Mouse (Mus musculus) megakaryocyte, embryonic 14.5 days (primary cell): Measurements from ENCODE around the gene Tnni2. TPM values are rescaled to one million over a fixed set of nuclear protein-coding genes. Genes with fewer than 3 reads are reported as not detected.

ENCODE experiments used
- H3K27me3 ChIP-seq: replicated peaks from 2 replicates; pipeline ENCODE3; 2012; ENCODE audit warnings: inconsistent platforms
- H3K36me3 ChIP-seq: replicated peaks from 2 replicates; pipeline ENCODE3; 2012; ENCODE audit warnings: low read length, inconsistent platforms, mixed read lengths
- H3K4me1 ChIP-seq: 2 replicates; pipeline ENCODE4 v1.6.1; 2012; ENCODE audit warnings: inconsistent platforms
- H3K4me3 ChIP-seq: replicated peaks from 2 replicates; pipeline ENCODE3; 2012; ENCODE audit warnings: moderate library complexity, mild to moderate bottlenecking, inconsistent platforms
- H3K9me3 ChIP-seq: 2 replicates; pipeline ENCODE4 v1.6.1; 2012; ENCODE audit warnings: inconsistent platforms
- FLI1 ChIP-seq: IDR thresholded peaks from 2 replicates; pipeline ENCODE4 v1.6.1; 2012; ENCODE audit warnings: low read length, inconsistent platforms, mixed read lengths
- GATA1 ChIP-seq: IDR thresholded peaks from 3 replicates; pipeline ENCODE4 v1.6.1; 2012; ENCODE audit warnings: mixed read lengths, low read length, inconsistent platforms, borderline replicate concordance
- polyA plus RNA-seq: library from polyadenylated mRNA; stranded (reverse); fragments of >175 nt; gene quantifications from 2 replicates; pipeline ENCODE4 v1.2.3, GENCODE M21; 2012; ENCODE audit warnings: low replicate concordance; ENCODE audit not compliant: insufficient read depth

Tnni2 gene
- polyA plus RNA-seq, 1 experiment = 3.4 TPM

GRCm38 (mm10) chr7:142407935-142408334, 33.7 kb upstream of the Tnni2 start:
- TF ChIP-seq GATA1 (no peak), FLI1 (no peak)
- no peaks in the 10 kb centered on the region for H3K36me3 ChIP-seq
- H3K4me3 ChIP-seq = no peak overlapping the region
- peaks cover 40% of the 10 kb centered on the region for H3K4me1 ChIP-seq
- H3K27me3 ChIP-seq = no peaks in the 10 kb centered on the region
- 0 out of 2 replicates have a peak, but pooled peaks cover 2% of the 10 kb centered on the region for H3K9me3 ChIP-seq

- H3K4me3 ChIP-seq = no peak overlapping the region
- no peaks in the 10 kb centered on the region for H3K36me3 ChIP-seq
- 0 out of 2 replicates have a peak, but pooled peaks cover 2% of the 10 kb centered on the region for H3K9me3 ChIP-seq
- H3K27me3 ChIP-seq = no peaks in the 10 kb centered on the region
- TF ChIP-seq GATA1 (no peak), FLI1 (no peak)
- H3K4me1 ChIP-seq = peaks cover 32% of the 10 kb centered on the region
Observed at GRCm38 (mm10) chr7:142408686-142409085, 32.9 kb upstream of the Tnni2 start.

GRCm38 (mm10) chr7:142409603-142410002, 32.0 kb upstream of the Tnni2 start:
- H3K27me3 ChIP-seq = peaks cover 2% of the 10 kb centered on the region
- H3K4me3 ChIP-seq = no peak overlapping the region
- 0 out of 2 replicates have a peak, but pooled peaks cover 2% of the 10 kb centered on the region for H3K9me3 ChIP-seq
- H3K36me3 ChIP-seq = no peaks in the 10 kb centered on the region
- TF ChIP-seq GATA1 (no peak), FLI1 (no peak)
- peaks cover 23% of the 10 kb centered on the region for H3K4me1 ChIP-seq

DNA sequence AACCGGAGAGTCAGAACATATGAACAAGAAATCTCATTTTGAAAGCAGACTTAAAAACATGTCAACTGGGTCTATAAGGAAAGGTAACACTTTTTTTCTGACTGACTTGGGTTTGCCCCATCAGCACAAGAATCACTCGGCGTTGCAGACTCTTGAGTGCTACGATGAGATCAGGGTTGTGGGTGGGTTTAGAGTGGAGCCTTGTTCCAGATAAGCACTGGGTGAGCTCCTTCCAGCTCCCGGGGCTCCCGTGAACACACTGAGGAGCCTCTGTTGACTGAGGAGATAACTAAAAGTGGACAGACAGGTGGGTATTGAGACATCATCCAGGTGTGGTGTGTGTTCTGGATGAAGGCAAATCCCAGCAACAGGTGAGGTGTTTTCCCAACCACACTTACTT, 28.3 kb upstream of the Tnni2 start:
- H3K36me3 ChIP-seq = no peaks in the 10 kb centered on the region
- TF ChIP-seq FLI1 = no peak
- no peak for TF ChIP-seq GATA1
- H3K27me3 ChIP-seq = peaks cover 4% of the 10 kb centered on the region
- H3K4me1 ChIP-seq = peaks cover 13% of the 10 kb centered on the region
- H3K9me3 ChIP-seq = 0 out of 2 replicates have a peak, but pooled peaks cover 2% of the 10 kb centered on the region
- H3K4me3 ChIP-seq = no peak overlapping the region

GRCm38 (mm10) chr7:142415314-142415713, 26.3 kb upstream of the Tnni2 start:
- H3K36me3 ChIP-seq = no peaks in the 10 kb centered on the region
- peaks cover 4% of the 10 kb centered on the region; the same call in 1 of the 2 replicates for H3K9me3 ChIP-seq
- peaks cover 4% of the 10 kb centered on the region for H3K27me3 ChIP-seq
- no peak overlapping the region for H3K4me3 ChIP-seq
- H3K4me1 ChIP-seq = peaks cover 14% of the 10 kb centered on the region
- TF ChIP-seq GATA1 = no peak

- peaks cover 2% of the 10 kb centered on the region; the same call in 1 of the 2 replicates for H3K9me3 ChIP-seq
- TF ChIP-seq GATA1 (no peak), FLI1 (no peak)
Observed at GRCm38 (mm10) chr7:142416225-142416624, 25.4 kb upstream of the Tnni2 start.

GRCm38 (mm10) chr7:142418027-142418426, 23.6 kb upstream of the Tnni2 start:
- Histone ChIP-seq H3K36me3 (no peaks in the 10 kb centered on the region), H3K4me1 (peaks cover 37% of the 10 kb centered on the region), H3K9me3 (peaks cover 2% of the 10 kb centered on the region; the same call in 1 of the 2 replicates), H3K4me3 (no peak overlapping the region), H3K27me3 (peaks cover 4% of the 10 kb centered on the region)
- TF ChIP-seq FLI1 (no peak), GATA1 (no peak)

More at GRCm38 (mm10) chr7:142416225-142416624, 25.4 kb upstream of the Tnni2 start:
- Histone ChIP-seq H3K36me3 (no peaks in the 10 kb centered on the region), H3K27me3 (peaks cover 4% of the 10 kb centered on the region), H3K4me3 (no peak overlapping the region), H3K4me1 (peaks cover 19% of the 10 kb centered on the region)

DNA sequence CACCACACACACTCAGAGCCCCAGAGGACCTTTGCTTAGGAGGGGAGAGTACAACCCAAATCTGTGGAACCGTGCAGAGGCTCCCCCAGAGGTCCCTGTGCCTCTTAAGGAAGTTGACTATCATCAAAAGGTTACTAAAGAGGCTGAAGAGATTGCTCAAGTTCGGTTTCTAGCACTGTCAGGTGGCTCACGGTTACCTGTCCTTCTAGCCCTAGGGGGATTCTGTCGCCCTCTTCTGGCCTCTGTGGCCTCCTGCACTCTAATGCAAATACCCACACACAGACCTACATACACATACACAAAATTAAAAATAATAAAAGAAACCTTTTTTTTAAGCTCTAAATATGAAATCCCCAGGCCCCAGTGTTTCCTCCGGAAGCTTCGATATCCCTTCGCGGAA, 22.9 kb upstream of the Tnni2 start:
- H3K27me3 ChIP-seq = peaks cover 4% of the 10 kb centered on the region
- peaks cover 44% of the 10 kb centered on the region for H3K4me1 ChIP-seq
- no peak overlapping the region for H3K4me3 ChIP-seq
- H3K9me3 ChIP-seq = peaks cover 9% of the 10 kb centered on the region; the same call in 1 of the 2 replicates
- TF ChIP-seq FLI1 (no peak), GATA1 (no peak)
- H3K36me3 ChIP-seq = no peaks in the 10 kb centered on the region

- Histone ChIP-seq H3K27me3 (peaks cover 2% of the 10 kb centered on the region), H3K9me3 (peaks cover 9% of the 10 kb centered on the region; the same call in 1 of the 2 replicates), H3K4me1 (peaks cover 49% of the 10 kb centered on the region), H3K4me3 (peak overlapping the region; percentile 48), H3K36me3 (no peaks in the 10 kb centered on the region)
- TF ChIP-seq GATA1 (peak; percentile 52; the same call in 1 of the 3 replicates), FLI1 (no peak)
Observed at GRCm38 (mm10) chr7:142419887-142420286, 21.7 kb upstream of the Tnni2 start.

DNA sequence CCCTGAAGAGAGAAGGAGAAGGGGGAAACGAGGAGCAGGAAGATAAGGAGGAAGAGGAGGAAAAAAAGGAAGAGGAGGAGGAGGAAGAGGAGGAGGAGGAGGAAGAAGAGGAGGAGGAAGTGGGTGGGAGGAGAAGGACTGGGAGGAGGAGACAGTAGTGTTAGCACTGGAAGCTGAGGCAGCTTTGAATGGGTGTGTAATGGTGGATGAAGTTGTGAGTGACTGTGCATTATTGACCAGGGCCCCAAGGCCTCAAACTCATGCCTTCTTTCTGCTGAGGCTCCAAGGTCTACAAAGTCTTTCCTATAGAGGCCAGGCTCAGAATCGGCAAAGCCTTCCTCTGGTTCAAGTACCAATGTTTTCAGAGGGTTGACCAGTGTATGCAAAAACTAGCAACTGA, 19.8 kb upstream of the Tnni2 start:
- H3K27me3 ChIP-seq = peaks cover 2% of the 10 kb centered on the region
- peaks cover 58% of the 10 kb centered on the region for H3K4me1 ChIP-seq
- H3K36me3 ChIP-seq = no peaks in the 10 kb centered on the region
- TF ChIP-seq FLI1 (no peak), GATA1 (no peak)
- no peak overlapping the region for H3K4me3 ChIP-seq
- peaks cover 9% of the 10 kb centered on the region; the same call in 1 of the 2 replicates for H3K9me3 ChIP-seq

DNA sequence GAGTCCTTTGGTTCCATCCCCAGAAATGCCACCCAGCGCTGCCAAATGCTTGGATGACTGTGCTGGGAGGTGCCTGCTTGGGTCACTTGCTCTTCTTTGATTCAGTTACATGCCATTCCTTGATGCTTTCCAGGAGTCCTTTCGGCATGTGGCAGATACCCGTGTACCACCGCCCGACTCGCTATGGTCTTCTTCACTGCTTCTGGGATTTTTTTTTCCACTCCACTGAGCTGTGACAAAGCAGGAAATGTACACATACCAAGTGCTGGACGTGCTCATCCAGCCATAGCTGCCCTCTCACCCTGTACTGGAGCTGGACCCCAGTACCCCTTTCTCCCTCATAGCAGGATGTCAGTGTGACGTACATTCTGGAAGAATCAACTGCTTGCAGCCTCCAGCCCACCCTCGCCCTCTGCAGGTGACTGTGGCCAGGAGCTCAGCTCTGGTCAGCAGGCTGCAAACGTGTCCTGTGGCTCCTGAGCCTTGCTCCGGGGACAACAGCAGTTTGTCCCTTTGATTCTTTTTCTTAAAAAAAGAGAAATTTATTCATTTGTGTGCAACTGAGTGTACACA, 15.9 kb upstream of the Tnni2 start:
- Histone ChIP-seq H3K36me3 (no peaks in the 10 kb centered on the region), H3K9me3 (peaks cover 7% of the 10 kb centered on the region; the same call in 1 of the 2 replicates), H3K4me3 (no peak overlapping the region), H3K27me3 (peaks cover 35% of the 10 kb centered on the region), H3K4me1 (peaks cover 62% of the 10 kb centered on the region)
- TF ChIP-seq FLI1 (no peak), GATA1 (no peak)
